Mouse (Mus musculus) left cerebral cortex, postnatal 14 days (tissue): ENCODE results near the gene Ralb. TPM values are rescaled to one million over a fixed set of nuclear protein-coding genes. Genes with fewer than 3 reads are reported as not detected.
A peak's percentile ranks its signal among the peaks of the same experiment; 100 is the strongest.

Experiments
- DNase-seq, 2 experiments: peaks; one replicate each; pipeline ENCODE4 v3.0.0; 2021 to 2022; ENCODE audit warnings: low spot score in 2 of 2, mixed read lengths in 1 of 2
- intact Hi-C: fragments of 180-260 bp; cut with DNase I; formaldehyde crosslinking; loops from one replicate; pipeline ENCODE4 v1.15.1; 2025
- long read RNA-seq, 2 experiments: library from polyadenylated mRNA; stranded (forward); transcript quantifications; one replicate each; pipeline ENCODE4 v2.0.0; 2021
- total RNA-seq, 2 experiments: library from RNA; stranded (reverse); gene quantifications; 2 replicates each; pipeline ENCODE4 v1.2.3; 2021

The Ralb gene
- total RNA-seq = 10 to 100 TPM; 25.7 to 26.3 TPM
- long read RNA-seq, experiment 1, transcript Ralb-201 (5 exons, 2,289 nt) = major isoform, 51 of 59 reads
- long read RNA-seq, experiment 1, partial matches to known transcripts = 2 of 59 reads
- long read RNA-seq, experiment 1, other reads (novel, unspliced or antisense) = 6 of 59 reads
- long read RNA-seq, experiment 2, transcript Ralb-201 (5 exons, 2,289 nt) = major isoform, 68 of 78 reads
- long read RNA-seq, experiment 2, partial matches to known transcripts = 2 of 78 reads
- long read RNA-seq, experiment 2, other reads (novel, unspliced or antisense) = 8 of 78 reads

GRCm38 (mm10) chr1:119504260-119505062 is at the start of gene Ralb:
TSS of gene Ralb (minus strand) at chr1:119504794.
- intact Hi-C loops = no loop called here
- peak; percentile 97 to 99 for DNase-seq

- no peak for DNase-seq
- intact Hi-C loops = no loop called here
These were observed 47.1 kb upstream of the Ralb start for GRCm38 (mm10) chr1:119551651-119552050.

DNA sequence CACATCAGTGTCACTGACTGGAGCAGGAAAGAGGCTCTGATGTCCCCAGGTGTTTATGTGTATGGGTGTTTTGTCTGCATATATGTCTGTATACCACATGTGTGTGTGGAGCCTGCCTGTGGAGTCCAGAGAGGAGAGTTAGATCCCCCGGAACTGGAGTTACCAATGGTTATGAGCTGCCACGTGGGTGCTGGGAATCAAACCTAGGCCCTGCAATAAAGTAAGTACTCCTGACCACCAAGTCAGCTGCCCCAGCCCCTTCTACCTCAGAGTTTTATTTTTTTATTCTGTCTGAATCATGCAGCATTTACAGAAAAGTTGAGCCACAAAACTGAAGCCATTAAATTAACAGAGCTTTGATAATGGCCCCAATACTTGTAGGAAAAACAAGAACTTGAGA is 45.5 kb upstream of the Ralb start:
- intact Hi-C loops = no loop called here
- DNase-seq = no peak

- no peak for DNase-seq
- intact Hi-C loops = loop anchor here (2.0 to 5.0 kb wide), 3 partner anchors 92 to 379 kb away; no protein-coding TSS in a partner anchor
These were observed 44.7 kb upstream of the Ralb start for GRCm38 (mm10) chr1:119549327-119549689.

GRCm38 (mm10) chr1:119548668-119549326 is 44.2 kb upstream of the Ralb start:
- peak; percentile 81 to 91 for DNase-seq
- intact Hi-C loops = loop anchor here (2.0 to 5.0 kb wide), 3 partner anchors 91 to 380 kb away; no protein-coding TSS in a partner anchor

GRCm38 (mm10) chr1:119546490-119546889 is 41.9 kb upstream of the Ralb start:
- DNase-seq = peak in 1 of 2 experiments; percentile 30
- intact Hi-C loops = loop anchor here (5.0 kb wide), 1 partner anchor 89 kb away; no protein-coding TSS in a partner anchor

DNA sequence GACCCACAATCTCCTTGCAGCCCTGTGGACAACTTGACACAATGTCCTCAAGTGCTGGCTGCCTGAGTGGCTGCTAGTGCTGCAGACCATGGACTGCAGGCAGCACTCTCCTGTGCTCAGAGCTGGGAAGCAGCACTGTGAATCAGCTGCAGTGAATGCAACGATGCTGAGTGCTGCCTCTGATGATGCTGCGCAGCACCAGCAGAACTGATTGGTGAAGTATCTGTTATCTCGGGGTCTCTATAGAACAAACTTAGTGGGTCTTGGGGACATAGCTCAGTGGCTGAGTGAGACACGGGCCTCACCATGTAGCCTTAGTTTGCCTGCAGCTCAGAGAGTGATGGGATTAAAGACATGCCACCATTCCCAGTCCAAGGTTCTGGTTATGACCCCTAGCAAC is 41.1 kb upstream of the Ralb start:
- intact Hi-C loops = loop anchor here (5.0 kb wide), 1 partner anchor 88 kb away; no protein-coding TSS in a partner anchor

DNA sequence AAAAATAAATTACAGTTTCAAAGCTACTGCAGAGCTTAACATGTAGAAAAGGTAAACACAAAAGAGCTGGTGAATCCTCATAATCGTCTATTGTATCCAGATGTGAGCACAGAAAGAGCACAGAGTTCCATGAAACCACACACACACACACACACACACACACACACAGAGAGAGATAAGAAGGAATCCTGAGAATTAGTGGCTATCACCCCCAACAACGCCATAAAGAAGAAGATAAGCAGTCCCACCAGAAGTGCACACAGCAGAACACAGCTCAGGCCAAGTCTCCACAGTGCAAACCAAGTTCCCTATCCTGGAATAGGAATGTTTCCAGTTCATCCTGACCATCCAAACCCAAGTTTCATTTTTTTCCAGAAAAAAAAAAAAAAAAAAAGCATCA is 40.6 kb upstream of the Ralb start:
- DNase-seq = no peak
- intact Hi-C loops = loop anchor here (5.0 kb wide), 1 partner anchor 88 kb away; no protein-coding TSS in a partner anchor

More for the DNA sequence above, 41.1 kb upstream of the Ralb start:
- no peak for DNase-seq

DNA sequence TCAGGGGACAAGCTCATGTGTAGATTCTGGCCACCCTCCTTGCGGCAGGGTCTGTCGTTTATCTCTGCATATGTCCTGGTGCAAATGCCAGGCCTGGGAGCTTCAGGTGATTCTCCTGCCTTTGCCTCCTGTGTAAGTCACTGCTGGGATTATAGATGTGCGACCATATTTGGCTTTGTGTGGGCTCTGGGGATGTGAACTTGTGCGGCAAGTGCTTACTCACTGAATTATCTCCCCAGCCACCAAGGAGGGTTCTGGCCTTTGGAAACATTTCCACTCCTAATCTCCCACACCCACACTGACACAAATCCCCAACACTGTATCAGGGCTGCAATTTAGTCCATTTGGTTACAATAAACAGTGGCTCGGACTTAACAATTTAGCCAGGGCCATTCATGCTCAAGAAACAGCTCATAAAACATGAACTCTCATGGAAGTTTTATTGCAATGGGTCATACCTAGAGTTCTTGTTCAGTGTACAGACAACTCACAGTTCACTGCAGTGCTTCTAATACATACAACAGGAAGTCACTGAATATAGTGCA is 40.1 kb upstream of the Ralb start:
- no peak for DNase-seq
- intact Hi-C loops = loop anchor here (5.0 kb wide), 1 partner anchor 87 kb away; no protein-coding TSS in a partner anchor

DNA sequence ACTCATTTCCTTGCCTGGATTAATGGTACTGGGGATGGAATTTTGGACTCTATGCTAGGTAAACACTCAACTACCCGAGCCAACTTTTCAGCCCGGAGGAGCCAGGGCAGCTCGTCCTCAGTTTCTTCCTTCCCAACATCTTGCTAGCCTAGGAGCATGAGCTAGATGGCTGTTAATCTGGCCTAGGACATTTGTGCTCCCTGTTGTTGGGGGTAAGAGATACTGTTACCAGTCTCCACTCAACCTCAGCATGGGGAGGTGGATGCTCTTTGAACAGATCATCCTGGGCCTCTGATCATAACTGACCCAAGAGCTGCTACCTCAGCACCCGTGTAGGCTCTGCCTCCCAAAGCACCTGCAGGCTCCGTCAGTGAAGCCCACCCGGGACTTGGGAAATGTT is 38.7 kb upstream of the Ralb start:
- intact Hi-C loops = no loop called here

DNA sequence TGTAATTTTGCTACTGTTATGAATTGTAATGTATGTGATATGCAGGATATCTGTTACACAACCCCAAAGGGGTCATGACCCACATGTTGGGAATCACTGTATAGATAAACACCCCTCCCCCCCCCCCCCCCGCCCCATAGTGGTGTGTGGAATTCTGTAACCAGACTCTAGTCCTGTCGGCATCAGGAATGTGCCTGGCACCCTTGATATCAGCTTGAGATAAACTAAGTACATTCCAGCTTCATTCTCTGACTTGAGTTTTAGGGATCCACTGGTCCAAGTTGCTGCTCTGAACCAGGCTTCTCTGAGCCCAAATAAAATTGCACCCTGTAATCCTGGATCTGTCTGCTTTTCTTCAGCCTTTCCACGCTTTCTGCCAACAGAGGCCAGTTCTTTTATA is 37.0 kb upstream of the Ralb start:
- no peak for DNase-seq
- intact Hi-C loops = no loop called here

More for the DNA sequence above, 38.7 kb upstream of the Ralb start:
- DNase-seq = no peak

GRCm38 (mm10) chr1:119540836-119541557 is 36.4 kb upstream of the Ralb start:
- intact Hi-C loops = no loop called here
- no peak for DNase-seq

DNA sequence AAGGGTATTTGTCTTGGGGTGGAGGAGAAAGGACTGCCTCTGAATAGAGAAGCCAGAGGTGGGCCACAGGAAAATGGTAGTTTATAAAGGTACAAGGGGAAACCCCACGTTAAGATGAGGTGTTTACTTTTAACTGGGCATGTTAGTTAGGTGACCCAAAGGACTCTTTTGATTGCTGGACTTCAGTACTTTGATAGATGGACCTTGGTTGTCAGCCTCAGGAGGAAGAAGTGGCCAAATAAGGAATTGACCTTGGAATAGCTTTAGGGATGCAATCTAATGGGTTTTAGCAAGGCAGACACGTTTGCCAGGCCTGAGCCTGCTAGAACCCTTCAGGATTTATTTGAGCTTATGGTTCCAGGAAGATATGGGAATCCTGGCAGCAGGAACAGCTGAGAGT is 34.7 kb upstream of the Ralb start:
- intact Hi-C loops = no loop called here
- no peak for DNase-seq

DNA sequence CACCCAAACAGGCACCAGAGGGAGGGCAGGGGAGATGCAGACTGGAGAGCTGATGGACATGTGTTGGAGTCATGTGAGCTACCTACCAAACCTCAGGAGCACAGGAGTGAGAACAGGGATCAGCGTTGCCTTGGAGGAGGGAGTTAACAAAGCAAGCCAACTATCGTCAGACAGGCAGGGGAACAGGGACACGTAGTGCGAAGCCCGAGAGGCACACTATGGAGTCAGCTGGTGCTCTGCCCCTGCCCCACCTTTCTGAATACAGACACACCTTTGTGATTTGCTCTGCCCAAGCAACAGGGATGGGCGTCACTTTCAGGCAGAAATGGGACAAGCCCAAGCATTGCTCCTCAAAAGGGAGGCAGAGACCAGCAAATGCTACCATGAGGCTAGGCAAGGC is 33.1 kb upstream of the Ralb start:
- intact Hi-C loops = no loop called here
- no peak for DNase-seq

DNA sequence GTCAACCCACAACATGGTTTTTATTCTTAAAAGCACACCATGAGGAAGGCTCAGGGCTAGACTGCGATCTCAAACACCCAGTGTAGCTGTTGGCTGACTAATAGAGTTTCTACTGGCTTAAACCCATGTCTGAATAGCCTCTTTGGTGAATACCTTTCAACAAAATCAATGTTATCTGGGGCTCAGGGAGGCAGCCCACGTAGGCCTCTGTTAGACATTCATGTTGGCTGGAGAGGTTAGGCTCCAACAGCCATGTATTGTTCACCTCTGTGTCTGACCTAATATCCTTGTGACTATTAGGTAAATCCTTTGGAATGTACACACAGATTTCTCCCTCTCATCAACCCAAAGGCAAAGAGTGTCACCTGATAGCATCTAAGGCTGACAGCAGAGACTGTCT is 31.5 kb upstream of the Ralb start:
- no peak for DNase-seq
- intact Hi-C loops = no loop called here

DNA sequence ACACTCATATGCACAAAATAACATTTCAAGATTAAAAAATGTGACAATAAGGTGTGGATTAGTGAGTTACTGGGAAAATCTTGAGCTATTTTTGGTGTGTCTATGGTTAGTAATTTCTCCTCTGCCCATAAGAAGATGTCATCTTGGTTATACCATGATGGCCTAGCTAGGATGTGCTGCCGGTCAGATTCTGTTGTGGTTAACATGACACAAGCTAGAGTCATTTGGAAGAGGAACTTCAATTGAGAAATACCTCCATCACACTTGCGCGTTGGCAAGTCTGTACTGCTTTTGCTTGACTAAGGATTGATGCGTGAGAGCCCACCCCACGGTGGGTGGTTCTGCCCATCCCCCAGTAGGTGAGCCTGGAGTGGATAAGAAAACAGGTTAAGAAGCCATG is 29.7 kb upstream of the Ralb start:
- DNase-seq = no peak
- intact Hi-C loops = no loop called here

DNA sequence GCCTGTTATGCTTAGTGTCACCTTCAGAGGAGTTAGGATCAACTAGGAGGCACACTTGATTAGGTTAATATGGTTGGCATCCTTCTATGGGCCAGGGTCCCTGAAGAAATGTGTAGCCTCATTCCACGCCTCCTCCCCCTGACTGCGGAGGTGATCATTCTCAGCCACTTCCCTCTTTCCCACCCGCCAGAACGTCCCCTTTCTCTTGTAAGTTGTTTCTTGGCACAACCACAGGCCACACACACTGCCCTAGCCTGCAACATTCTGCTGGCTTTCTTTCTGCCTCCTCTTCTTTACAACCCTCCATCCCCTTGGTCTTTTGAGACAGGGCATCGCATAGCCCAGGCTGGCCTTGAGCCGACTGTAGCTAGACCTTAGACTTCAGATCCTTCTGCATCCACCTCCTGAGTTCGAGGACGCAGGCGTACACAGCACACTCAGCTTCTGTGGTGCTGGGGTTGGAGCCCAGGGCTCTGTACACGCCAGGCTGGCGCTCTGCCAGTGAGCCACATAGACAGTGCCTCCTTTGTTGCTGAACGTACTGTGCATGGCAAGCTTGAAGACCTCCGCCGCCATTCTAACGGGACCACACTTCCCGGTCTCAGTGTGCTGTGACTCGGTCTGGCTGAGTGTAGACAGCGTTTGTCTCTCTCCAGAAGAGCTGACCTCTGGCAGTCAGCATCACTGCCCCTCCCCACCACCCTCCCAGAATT is 28.7 kb upstream of the Ralb start:
- DNase-seq = peak; percentile 22 to 30
- intact Hi-C loops = no loop called here

- no peak for DNase-seq
- intact Hi-C loops = no loop called here
These were observed 27.6 kb upstream of the Ralb start for GRCm38 (mm10) chr1:119532165-119532564.

DNA sequence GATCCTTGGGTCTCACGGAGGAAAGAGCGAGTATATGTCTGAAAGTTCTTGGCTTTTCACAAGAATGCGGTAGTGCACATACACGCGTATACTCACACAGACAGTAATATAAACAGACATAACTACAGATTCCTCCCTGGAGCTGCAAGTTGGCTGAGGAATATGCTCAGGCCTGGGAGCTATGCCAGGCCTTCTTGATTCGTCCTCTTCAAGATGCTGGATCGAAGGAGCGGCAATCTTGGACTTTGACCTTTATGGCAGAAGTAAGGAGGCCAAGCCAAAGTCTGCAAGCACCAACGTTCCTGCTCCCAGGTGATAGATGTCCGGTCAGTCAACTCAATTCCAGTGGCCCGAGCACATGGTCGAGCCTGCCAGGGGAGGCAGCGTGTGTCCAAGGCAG is 26.3 kb upstream of the Ralb start:
- no peak for DNase-seq
- intact Hi-C loops = no loop called here
